Mouse (Mus musculus): ENCODE data around the gene Sept4.
A peak's percentile ranks its signal among the peaks of the same experiment; 100 is the strongest.

The Sept4 gene

GRCm38 (mm10) chr11:87568255-87568953 is at the start of gene Sept4:
Gene Sept4 (plus strand): TSS chr11:87568903.
- DNase-seq = no peak

DNA sequence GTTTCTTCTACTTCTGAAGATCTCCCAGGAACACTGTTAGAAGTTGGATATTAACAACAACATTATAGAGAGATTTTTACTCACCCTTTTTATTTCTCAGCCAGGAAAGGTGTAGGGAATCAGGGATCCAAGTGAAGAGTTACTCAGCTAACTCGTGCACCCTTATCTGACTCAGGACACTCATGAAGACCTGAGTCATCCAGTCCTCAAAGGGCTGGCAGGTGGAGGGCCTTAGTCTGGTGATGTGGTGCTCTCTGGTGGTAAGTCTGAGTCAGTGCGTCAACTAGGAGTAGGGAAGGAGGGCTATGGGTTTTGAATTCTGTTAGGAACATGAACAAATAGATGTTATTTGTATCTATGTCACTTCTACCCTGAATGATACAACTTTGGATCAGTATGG is 49.4 kb upstream of the Sept4 start:
- peak; percentile 21 to 41 for DNase-seq

GRCm38 (mm10) chr11:87523466-87523865 is 45.2 kb upstream of the Sept4 start:
- no peak for DNase-seq

GRCm38 (mm10) chr11:87523967-87524366 is 44.7 kb upstream of the Sept4 start:
- no peak for DNase-seq

GRCm38 (mm10) chr11:87524780-87525179 is 43.9 kb upstream of the Sept4 start:
- no peak for DNase-seq

DNA sequence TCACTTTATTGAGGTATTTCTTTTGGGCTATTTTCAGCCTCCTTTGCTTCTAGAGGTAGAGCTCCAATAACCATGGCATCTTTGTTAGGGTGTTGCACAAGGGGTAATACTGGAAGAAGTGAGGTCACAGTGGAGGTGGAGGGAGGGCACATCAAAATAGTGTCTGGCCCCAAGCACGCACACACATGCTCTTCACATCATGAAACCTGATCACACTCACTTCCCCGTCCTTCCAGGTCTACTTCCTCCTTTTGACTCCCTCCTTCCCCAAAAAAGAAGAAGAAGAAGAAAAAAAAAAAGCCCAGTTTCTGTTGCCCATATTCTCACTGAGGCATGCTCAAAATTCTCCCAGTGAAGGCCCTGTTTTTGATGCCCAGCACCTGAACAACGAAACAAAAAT is 41.3 kb upstream of the Sept4 start:
- DNase-seq = no peak

GRCm38 (mm10) chr11:87527990-87528389 is 40.7 kb upstream of the Sept4 start:
- DNase-seq = peak in 1 of 2 experiments; percentile 12

DNA sequence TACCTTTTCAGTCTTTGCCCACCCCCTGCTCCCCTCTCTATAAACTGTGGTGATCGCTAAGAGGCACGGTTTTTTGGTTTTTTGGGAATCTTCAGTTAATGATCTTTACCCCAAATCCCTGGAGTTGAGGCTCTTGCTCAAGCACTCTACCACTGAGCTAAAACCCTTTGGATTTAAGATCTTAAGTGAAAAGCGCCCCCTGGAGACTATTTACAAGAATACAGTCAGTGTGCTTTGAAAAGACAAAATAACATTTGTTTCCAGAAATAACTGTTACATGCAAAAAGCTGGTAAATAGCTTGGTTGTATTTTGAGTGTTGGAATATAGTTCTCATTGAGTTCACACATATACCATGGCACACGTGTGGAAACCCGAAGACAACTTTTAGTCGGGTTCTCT is 37.0 kb upstream of the Sept4 start:
- DNase-seq = no peak

- peak in 1 of 2 experiments; percentile 4 for DNase-seq
Observed at GRCm38 (mm10) chr11:87542285-87542684, 26.4 kb upstream of the Sept4 start.

DNA sequence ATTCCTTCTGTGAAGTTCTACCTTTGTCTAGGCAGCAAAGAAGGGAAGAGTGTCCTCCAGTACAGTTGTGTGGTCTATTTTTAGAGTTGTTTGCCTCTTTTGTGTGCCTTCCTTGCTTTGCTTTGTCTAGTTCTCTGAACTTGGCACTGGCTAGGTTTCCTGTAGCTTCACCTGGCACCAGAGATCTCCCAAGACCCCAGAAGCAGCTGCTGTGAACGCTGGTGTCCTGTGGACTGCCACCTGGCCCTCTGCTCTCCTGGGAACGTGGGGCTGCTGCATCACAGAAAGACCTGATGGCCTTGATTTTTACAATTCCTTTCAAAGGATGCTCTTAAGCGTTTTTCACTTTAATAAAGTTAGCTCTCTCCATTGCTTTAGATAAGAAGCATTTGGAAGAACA is 25.8 kb upstream of the Sept4 start:
- DNase-seq = no peak

DNA sequence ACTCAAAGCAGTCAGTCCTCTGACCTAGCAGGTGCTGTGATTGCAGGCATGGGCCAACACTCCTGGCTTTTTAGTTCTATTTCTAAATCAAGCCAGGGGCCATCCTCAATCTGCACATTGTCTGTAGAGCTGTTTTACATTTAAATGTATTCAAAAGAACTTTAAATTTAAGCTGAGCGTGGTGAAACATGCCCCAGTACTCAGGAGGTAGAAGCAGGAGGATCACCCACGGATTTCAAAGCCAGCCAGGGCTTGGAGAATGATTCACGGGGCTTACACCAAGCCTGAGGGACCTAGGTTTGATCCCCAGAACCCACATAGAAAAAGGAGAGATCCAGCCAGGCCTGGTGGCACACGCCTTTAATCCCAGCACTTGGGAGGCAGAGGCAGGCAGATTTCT is 15.4 kb upstream of the Sept4 start:
- no peak for DNase-seq

- no peak for DNase-seq
Observed at GRCm38 (mm10) chr11:87554386-87554785, 14.3 kb upstream of the Sept4 start.

GRCm38 (mm10) chr11:87555106-87555703 is 13.5 kb upstream of the Sept4 start:
- no peak for DNase-seq

- DNase-seq = no peak
Observed at GRCm38 (mm10) chr11:87561208-87561607, 7.5 kb upstream of the Sept4 start.

DNA sequence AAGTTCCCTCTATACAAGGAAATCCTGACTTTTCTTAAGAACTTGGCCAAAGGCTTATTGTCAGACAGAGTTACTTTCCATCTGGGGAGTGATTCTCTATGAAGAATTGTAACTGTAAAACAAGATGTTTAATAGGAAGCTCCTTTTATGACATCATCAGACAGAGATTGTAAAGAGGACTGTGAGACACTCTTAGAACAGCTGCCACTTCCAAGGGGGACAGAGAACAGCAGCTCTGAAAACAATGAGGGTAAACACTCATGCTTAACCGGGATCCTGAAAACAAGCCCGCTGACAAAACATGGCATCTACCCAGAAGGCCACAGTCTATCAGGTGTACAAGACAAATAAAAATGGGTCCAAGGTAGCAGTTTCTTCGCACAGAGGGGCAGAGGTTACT is 2.2 kb upstream of the Sept4 start, which contains the start of gene Gm11492:
TSS of gene Gm11492 (plus strand) at position 153 of the 400 bp plus-strand sequence.
- DNase-seq = no peak

GRCm38 (mm10) chr11:87570743-87571142 is 2.0 kb downstream of the Sept4 start:
- DNase-seq = no peak

DNA sequence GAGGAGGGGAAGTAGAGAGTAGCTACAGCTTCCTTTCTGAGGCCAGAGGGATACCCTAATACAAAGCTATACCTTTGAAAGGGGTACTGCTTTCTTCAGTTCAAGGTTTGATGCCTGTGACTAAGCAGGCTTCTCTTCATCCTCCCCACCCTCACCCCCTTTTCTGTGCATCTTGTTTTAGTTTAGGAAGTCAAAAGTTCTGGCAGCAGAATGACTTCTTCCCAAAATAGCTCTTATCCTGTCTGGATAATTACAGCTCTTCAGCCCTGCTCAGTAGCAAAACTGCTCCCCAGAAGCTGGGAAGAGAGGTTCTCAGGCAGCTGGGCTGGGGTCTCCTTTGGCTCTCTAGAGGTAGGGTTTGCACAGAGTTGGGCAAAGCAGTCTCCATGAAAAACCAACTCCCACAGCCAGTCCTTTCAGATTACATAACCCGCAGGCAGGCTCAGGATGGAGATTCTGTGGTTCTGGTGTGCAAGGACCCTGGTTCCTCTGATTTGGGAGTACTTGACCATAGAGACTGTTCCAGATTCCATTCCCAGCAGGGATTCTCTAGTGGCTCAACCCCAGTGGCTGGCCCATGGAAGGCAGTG is 2.8 kb downstream of the Sept4 start:
- peak in 1 of 2 experiments; percentile 2 for DNase-seq

DNA sequence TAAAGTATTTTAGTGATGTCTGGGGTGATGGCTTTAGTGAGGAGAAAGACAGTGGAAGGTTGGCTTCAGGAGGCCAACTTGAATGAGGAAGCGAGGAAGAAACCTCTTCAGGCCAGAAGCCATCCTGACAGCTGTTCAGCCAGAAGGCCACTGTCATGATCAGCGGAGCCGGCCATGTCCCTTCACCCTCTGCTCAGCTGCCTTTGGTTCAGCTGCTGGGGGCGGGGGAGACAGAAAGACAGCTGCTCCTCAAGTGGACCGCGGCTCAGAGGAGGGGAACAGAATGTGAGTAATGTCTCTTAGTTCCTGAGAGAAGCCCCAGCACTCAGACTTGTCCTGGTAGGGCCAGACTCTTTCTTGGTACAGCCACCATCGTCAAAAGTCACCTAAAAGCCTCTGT is 5.0 kb downstream of the Sept4 start:
- DNase-seq = no peak

GRCm38 (mm10) chr11:87574520-87575180 is 5.9 kb downstream of the Sept4 start:
- DNase-seq = no peak

DNA sequence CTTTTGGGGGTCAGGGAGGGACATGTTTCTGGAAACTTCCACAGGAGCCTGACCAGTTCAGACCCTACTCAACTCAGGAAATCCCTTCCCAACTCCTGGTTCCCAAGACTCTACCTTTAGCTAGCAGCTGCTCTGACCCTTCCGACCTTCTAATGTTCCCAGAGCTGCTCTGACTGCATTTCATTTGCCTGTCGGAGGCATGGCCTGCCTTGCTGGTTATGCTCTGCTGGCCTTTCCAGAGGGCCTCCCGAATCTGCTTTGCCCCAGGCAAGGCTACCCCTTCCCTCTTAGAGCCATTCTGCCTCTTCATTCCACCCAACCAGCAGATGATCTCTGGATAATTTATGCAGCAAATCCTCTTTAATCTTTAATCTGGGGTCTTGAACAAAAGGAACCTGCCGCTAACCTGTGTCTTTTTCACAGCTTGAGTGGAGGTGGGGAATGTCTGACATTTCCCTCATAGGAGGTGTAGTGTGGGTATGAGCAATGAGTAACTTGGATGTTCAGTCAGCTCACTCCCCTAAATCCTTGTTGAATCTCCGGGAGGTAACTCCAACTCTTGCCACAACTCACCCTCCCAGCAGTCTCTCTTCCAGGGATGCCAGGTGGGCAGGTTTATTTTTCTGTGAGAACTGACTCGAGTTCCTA is 9.0 kb downstream of the Sept4 start:
- DNase-seq = peak; percentile 41 to 43

- peak; percentile 78 to 89 for DNase-seq
Observed at GRCm38 (mm10) chr11:87578249-87578962, 9.7 kb downstream of the Sept4 start.

GRCm38 (mm10) chr11:87578963-87579601 is 10.4 kb downstream of the Sept4 start:
- DNase-seq = peak; percentile 42 to 53
